Mouse (Mus musculus) G1E (cell line): ENCODE results near the gene Gnaq. TPM values are rescaled to one million over a fixed set of nuclear protein-coding genes. Genes with fewer than 3 reads are reported as not detected.

Experiments
- ATAC-seq: 2 replicates; pipeline ENCODE4 v1.8.0; 2016; ENCODE audit warnings: mild to moderate bottlenecking; ENCODE audit not compliant: insufficient number of reproducible peaks, poor library complexity, low FRiP score, severe bottlenecking; ENCODE audit errors: extremely low read depth
- DNase-seq: peaks from one replicate; pipeline ENCODE4 v3.0.0; 2012; ENCODE audit warnings: low spot score
- H3K27me3 ChIP-seq: 2 replicates; pipeline ENCODE4 v1.6.1; 2012; ENCODE audit warnings: mild to moderate bottlenecking, low read length, inconsistent platforms; ENCODE audit not compliant: insufficient read depth
- H3K36me3 ChIP-seq: replicated peaks from 2 replicates; pipeline ENCODE3; 2012; ENCODE audit warnings: mild to moderate bottlenecking, inconsistent platforms
- H3K4me1 ChIP-seq: 2 replicates; pipeline ENCODE4 v1.6.1; 2012; ENCODE audit warnings: low read depth, low read length, inconsistent platforms, mixed read lengths; ENCODE audit not compliant: insufficient read depth
- H3K4me3 ChIP-seq: 2 replicates; pipeline ENCODE4 v1.5.1; 2012; ENCODE audit warnings: low read depth, mild to moderate bottlenecking, inconsistent platforms, low read length, moderate library complexity, mixed read lengths
- H3K9me3 ChIP-seq: replicated peaks from 2 replicates; pipeline ENCODE4 v1.6.1; 2012; ENCODE audit warnings: inconsistent platforms
- CTCF ChIP-seq: IDR thresholded peaks from 2 replicates; pipeline ENCODE4 v1.5.1; 2012; ENCODE audit warnings: low read depth, low read length, inconsistent platforms, mixed read lengths
- GATA1 ChIP-seq: IDR thresholded peaks from 2 replicates; pipeline ENCODE4 v1.6.1; 2012; ENCODE audit warnings: borderline replicate concordance, low read length, inconsistent platforms, mixed read lengths
- GATA2 ChIP-seq: IDR thresholded peaks from 2 replicates; pipeline ENCODE4 v1.6.1; 2012; ENCODE audit warnings: low read depth, low read length, inconsistent platforms, borderline replicate concordance
- POLR2AphosphoS5 ChIP-seq: IDR thresholded peaks from 2 replicates; pipeline ENCODE4 v1.6.1; 2012; ENCODE audit warnings: low read depth, low read length, inconsistent platforms; ENCODE audit not compliant: insufficient replicate concordance
- TAL1 ChIP-seq: conservative IDR thresholded peaks from 2 replicates; pipeline ENCODE4 v1.6.1; 2012; ENCODE audit warnings: low read depth, low read length, inconsistent platforms, mixed read lengths
- polyA plus RNA-seq: library from polyadenylated mRNA; stranded (reverse); fragments of >175 nt; gene quantifications from 2 replicates; pipeline ENCODE4 v1.2.3, GENCODE M21; 2012
- total RNA-seq, 2 experiments: library from RNA; stranded (forward) in 1 of 2; stranded (reverse) in 1 of 2; fragments of 200-1000 nt in 1 of 2; fragments of >200 nt in 1 of 2; fragmentation: Nextera tagmentation in 1 of 2; gene quantifications; 2 replicates each; pipeline ENCODE4 v1.2.3; 2014 to 2017

The Gnaq gene
- total and polyA plus RNA-seq, 3 experiments: 0.93 TPM; not detected in 2

- no peak overlapping the region for H3K4me3 ChIP-seq
- no peaks in the 10 kb centered on the region for H3K9me3 ChIP-seq
- TF ChIP-seq GATA2: no peak
- no peak for TF ChIP-seq CTCF
- no peak for TF ChIP-seq POLR2AphosphoS5
- no peak for TF ChIP-seq TAL1
- no peak for TF ChIP-seq GATA1
- no peaks in the 10 kb centered on the region for H3K4me1 ChIP-seq
- H3K36me3 ChIP-seq: no peaks in the 10 kb centered on the region
- DNase-seq (no peak), ATAC-seq (no peak)
- H3K27me3 ChIP-seq: no peaks in the 10 kb centered on the region
Observed at GRCm38 (mm10) chr19:16167185-16167584, 34.6 kb downstream of the Gnaq start.

DNA sequence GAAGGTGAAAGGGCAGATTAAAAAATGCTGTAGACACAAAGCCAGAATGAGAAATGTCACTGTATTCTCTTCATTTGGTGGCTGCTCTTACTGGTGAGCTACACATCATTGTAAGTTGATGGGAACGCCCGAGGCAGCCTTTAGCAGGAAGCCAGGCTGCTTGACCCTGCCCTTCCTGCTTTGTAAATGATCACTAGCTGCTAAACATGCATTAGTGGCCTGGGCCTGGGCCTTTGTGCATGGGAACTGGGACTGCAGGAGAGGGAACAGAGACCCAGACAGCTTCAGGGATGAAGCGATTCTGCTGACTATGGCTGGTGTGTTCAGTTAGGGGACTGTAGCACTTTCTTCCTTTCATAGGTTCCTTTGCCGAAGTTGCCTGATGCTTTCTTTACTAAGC lies 35.6 kb downstream of the Gnaq start:
- DNase-seq (no peak), ATAC-seq (no peak)
- no peaks in the 10 kb centered on the region for H3K9me3 ChIP-seq
- no peaks in the 10 kb centered on the region for H3K36me3 ChIP-seq
- TF ChIP-seq CTCF: no peak
- TF ChIP-seq TAL1: no peak
- no peak for TF ChIP-seq GATA2
- no peak for TF ChIP-seq GATA1
- no peaks in the 10 kb centered on the region for H3K27me3 ChIP-seq
- no peaks in the 10 kb centered on the region for H3K4me1 ChIP-seq
- no peak overlapping the region for H3K4me3 ChIP-seq

DNA sequence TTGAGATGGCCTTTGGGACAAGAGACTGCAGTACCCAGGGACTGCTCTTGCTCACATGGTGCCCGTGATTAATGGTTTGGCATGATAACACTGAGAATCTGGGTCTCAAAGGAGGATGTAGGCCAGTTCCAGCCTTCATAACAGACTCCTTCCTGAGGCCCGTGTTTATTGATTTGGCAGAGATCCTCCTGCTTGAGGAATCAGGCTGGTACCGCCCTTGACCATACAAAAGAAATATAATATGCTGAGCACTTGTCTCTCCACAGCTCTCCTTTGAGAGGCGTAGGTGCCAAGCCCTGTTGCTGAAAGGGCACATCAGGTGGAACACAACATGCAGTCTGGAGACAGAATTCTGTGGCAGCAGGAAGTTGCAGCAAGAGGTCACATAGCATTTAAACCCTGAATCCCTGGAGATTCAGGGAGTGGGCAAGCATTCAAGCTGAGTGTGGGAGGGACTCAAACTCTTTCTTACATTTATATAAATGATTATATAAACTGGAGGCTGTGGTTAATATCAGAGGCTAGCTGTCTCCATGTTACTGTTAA lies 36.1 kb downstream of the Gnaq start:
- no peaks in the 10 kb centered on the region for H3K9me3 ChIP-seq
- no peak overlapping the region for H3K4me3 ChIP-seq
- DNase-seq: no peak
- TF ChIP-seq CTCF (no peak), GATA2 (no peak), POLR2AphosphoS5 (no peak), TAL1 (no peak), GATA1 (no peak)
- peaks cover 2% of the 10 kb centered on the region; the same call in 1 of the 2 replicates for H3K27me3 ChIP-seq
- no peaks in the 10 kb centered on the region for H3K4me1 ChIP-seq
- H3K36me3 ChIP-seq: no peaks in the 10 kb centered on the region
- no peak for ATAC-seq

- Histone ChIP-seq H3K4me1 (no peaks in the 10 kb centered on the region), H3K9me3 (no peaks in the 10 kb centered on the region), H3K27me3 (peaks cover 3% of the 10 kb centered on the region; the same call in 1 of the 2 replicates), H3K4me3 (no peak overlapping the region), H3K36me3 (no peaks in the 10 kb centered on the region)
- TF ChIP-seq GATA2 (no peak), GATA1 (no peak), CTCF (no peak), POLR2AphosphoS5 (no peak), TAL1 (no peak)
- DNase-seq: no peak
- ATAC-seq: no peak
Observed at GRCm38 (mm10) chr19:16170724-16171123, 38.1 kb downstream of the Gnaq start.

DNA sequence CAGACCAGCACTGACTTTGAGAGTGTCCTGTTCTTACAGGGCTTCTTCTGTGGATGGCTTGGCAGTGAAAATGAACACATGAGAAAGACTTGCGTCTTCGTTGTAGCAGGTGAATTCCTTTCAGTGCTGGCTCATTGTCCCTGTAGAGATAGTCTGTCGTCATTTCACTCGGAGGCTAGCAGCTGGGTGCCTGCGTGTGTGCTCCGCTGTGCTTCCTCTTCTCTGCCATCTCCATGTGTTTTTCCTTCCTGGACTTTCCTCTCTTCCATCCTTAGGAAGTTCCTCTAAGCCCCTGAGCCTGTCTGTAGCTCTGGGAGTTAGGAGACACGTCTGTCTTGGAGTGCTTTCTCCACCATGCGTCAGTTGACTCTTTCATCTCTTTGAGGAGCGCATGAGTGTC lies 41.1 kb downstream of the Gnaq start:
- Histone ChIP-seq H3K4me1 (no peaks in the 10 kb centered on the region), H3K9me3 (no peaks in the 10 kb centered on the region), H3K4me3 (no peak overlapping the region), H3K36me3 (no peaks in the 10 kb centered on the region), H3K27me3 (peaks cover 6% of the 10 kb centered on the region; the same call in 1 of the 2 replicates)
- ATAC-seq: no peak
- TF ChIP-seq CTCF (no peak), GATA1 (no peak), GATA2 (no peak), POLR2AphosphoS5 (no peak), TAL1 (no peak)
- DNase-seq: no peak

DNA sequence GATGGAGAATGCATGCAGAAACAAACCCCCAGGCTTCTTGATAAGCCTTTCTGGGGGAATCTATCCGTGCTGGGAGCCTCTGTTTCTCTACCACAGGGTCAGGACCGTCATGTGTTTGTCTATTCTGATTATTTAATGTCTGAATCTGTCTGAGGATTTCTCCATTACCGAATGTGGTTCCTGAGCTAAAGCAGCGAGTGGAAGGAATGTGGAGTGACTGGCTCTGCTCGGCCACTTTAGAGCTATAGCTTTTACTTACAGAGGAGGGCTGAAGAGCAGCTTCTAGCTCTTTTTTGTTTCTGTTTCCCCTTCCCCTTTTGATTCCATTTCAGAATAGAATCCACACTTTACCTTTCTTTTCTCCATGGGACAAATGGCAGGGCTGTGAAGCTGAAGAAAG lies 43.8 kb downstream of the Gnaq start:
- DNase-seq (no peak), ATAC-seq (no peak)
- H3K27me3 ChIP-seq: peaks cover 6% of the 10 kb centered on the region; the same call in 1 of the 2 replicates
- TF ChIP-seq TAL1 (no peak), CTCF (no peak), GATA1 (no peak), POLR2AphosphoS5 (no peak), GATA2 (no peak)
- no peak overlapping the region for H3K4me3 ChIP-seq
- H3K4me1 ChIP-seq: no peaks in the 10 kb centered on the region
- H3K36me3 ChIP-seq: no peaks in the 10 kb centered on the region
- no peaks in the 10 kb centered on the region for H3K9me3 ChIP-seq
